Mouse (Mus musculus): ENCODE results near the gene Cd164. TPM values are rescaled to one million over a fixed set of nuclear protein-coding genes. Genes with fewer than 3 reads are reported as not detected.

Cd164 gene
- polyA plus RNA-seq, 1 experiment from 2014 or later: 171 TPM

DNA sequence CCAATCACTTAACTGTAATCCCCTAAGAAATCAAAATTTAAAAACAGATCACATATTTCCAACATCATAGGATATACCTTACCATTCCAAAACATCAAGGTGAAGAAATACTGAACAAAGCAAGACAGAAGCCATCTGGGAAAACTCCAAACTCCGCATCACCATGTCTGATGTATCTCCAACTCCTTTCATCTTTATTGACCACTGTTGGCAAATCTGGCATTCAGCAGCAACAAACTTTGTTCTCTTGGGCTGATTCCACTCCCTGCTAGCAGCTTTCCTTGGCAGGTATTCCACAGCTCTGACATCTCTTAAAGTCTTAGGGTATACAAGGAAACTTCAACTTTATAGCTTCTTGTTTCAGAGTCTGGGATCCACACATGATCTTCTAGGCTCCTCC is 39.2 kb downstream of the Cd164 start:
- Histone ChIP-seq H3K9me3 (ENCODE audit: control insufficient read depth, low read length) (peaks cover 2% of the 10 kb centered on the region; the same call in 1 of the 2 replicates), H3K36me3 (ENCODE audit: control insufficient read depth, insufficient read depth, low read length) (no peaks in the 10 kb centered on the region), H3K9ac (ENCODE audit: low read length) (no peak overlapping the region), H3K4me3 (ENCODE audit: low read depth, low read length) (no peak overlapping the region), H3K4me1 (ENCODE audit: control insufficient read depth, insufficient read depth, low read length) (peaks cover 3% of the 10 kb centered on the region; the same call in 1 of the 2 replicates), H3K27me3 (ENCODE audit: control insufficient read depth, insufficient read depth, low read length) (no peaks in the 10 kb centered on the region), H3K27ac (replicated peaks; ENCODE audit: low read depth, low read length) (no peak overlapping the region), H3K4me2 (ENCODE audit: low read depth, severe bottlenecking) (no peak overlapping the region)
- ATAC-seq (ENCODE audit: insufficient number of reproducible peaks, low FRiP score, low TSS enrichment, low read depth): no peak
- WGBS: 100% methylated on average over 1 of the region's 1 CpGs
- DNase-seq (ENCODE audit: low spot score): no peak

DNA sequence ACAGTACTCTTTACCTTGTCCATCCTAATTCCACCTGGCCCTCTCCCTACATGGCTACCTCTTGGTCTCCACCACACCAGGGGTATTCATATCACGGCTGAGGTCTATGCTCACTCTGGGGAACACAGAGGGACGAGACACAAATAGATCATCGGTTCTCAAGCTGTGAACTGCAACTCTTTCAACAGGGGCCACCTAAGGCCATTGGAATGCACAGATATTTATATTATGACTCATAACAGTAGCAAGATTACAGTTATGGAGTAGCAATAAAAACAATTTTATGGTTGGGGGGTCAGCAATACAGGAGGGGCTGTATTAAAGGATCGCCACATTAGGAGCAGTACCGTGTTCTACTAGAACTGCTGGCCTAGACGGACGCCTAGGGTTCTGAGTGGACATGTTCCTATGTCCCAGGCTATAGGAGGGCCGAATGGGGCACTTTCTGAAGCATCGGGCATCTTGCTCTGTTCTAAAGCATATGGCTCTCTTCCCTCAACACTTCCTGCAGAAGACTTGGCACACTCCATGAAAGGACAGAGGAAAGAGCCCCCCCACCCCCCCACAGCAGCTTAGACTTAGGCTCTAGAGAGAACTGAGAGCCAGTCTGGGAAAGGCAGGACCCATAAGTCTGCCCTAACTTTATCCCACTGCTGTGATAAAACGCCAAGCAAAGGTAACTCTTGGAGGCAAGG is 42.6 kb downstream of the Cd164 start:
- H3K9ac ChIP-seq (ENCODE audit: low read length): no peak overlapping the region
- H3K9me3 ChIP-seq (ENCODE audit: control insufficient read depth, low read length): peaks cover 2% of the 10 kb centered on the region; the same call in 1 of the 2 replicates
- H3K27me3 ChIP-seq (ENCODE audit: control insufficient read depth, insufficient read depth, low read length): no peaks in the 10 kb centered on the region
- no peak for DNase-seq (ENCODE audit: low spot score)
- 93% methylated on average over 10 of the region's 10 CpGs for WGBS
- no peaks in the 10 kb centered on the region for H3K4me1 ChIP-seq (ENCODE audit: control insufficient read depth, insufficient read depth, low read length)
- no peak overlapping the region for H3K4me2 ChIP-seq (ENCODE audit: low read depth, severe bottlenecking)
- no peak for ATAC-seq (ENCODE audit: insufficient number of reproducible peaks, low FRiP score, low TSS enrichment, low read depth)
- H3K27ac ChIP-seq (replicated peaks; ENCODE audit: low read depth, low read length): no peak overlapping the region
- H3K4me3 ChIP-seq (ENCODE audit: low read depth, low read length): no peak overlapping the region
- H3K36me3 ChIP-seq (ENCODE audit: control insufficient read depth, insufficient read depth, low read length): no peaks in the 10 kb centered on the region

DNA sequence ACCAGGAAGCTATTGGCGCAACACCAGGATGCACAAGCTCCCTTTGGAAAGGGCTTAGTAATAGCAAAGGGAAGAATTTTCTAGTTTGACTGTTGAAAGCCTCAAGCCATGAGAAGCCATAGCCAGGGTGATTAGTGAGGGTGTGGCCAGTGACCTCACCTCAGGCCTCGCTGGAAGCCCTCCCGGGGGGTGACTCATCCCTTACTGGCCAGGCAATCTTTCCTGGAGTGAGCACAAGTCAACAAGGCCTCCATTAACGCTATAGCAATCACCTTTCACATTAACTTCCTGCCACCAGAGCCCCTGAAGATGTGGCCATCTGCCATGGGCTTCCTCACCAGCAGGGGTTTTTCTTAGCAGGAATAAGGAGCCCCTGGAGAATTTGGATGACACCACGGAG is 45.9 kb downstream of the Cd164 start:
- no peak overlapping the region for H3K4me2 ChIP-seq (ENCODE audit: low read depth, severe bottlenecking)
- H3K4me1 ChIP-seq (ENCODE audit: control insufficient read depth, insufficient read depth, low read length): no peaks in the 10 kb centered on the region
- no peak overlapping the region for H3K4me3 ChIP-seq (ENCODE audit: low read depth, low read length)
- no peaks in the 10 kb centered on the region; the same call in 1 of the 2 replicates for H3K9me3 ChIP-seq (ENCODE audit: control insufficient read depth, low read length)
- ATAC-seq (ENCODE audit: insufficient number of reproducible peaks, low FRiP score, low TSS enrichment, low read depth) (no peak), DNase-seq (ENCODE audit: low spot score) (no peak)
- no peaks in the 10 kb centered on the region for H3K36me3 ChIP-seq (ENCODE audit: control insufficient read depth, insufficient read depth, low read length)
- H3K9ac ChIP-seq (ENCODE audit: low read length): no peak overlapping the region
- no peak overlapping the region for H3K27ac ChIP-seq (replicated peaks; ENCODE audit: low read depth, low read length)
- H3K27me3 ChIP-seq (ENCODE audit: control insufficient read depth, insufficient read depth, low read length): no peaks in the 10 kb centered on the region
- 25% methylated on average over 5 of the region's 5 CpGs for WGBS

DNA sequence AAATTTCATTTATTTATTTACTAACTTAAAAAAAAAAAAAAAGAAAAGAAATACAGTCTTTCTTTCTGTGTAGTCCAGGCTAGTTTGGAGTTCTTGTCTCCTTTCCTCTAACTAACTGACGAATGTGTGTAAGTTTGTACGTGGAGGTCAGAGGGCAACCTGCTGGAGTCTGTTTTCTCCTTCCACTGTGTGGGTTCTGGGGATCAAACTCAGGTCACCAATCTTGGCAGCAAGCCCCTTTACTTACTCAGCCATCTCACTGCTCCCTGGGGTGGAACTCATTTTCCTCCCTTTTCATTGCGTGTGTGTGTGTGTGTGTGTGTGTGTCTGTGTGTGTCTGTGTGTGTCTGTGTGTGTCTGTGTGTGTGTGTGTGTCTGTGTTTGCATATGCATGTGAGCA is 49.1 kb downstream of the Cd164 start:
- H3K9ac ChIP-seq (ENCODE audit: low read length): no peak overlapping the region
- H3K4me2 ChIP-seq (ENCODE audit: low read depth, severe bottlenecking): no peak overlapping the region
- H3K9me3 ChIP-seq (ENCODE audit: control insufficient read depth, low read length): no peaks in the 10 kb centered on the region
- DNase-seq (ENCODE audit: low spot score) (no peak), ATAC-seq (ENCODE audit: insufficient number of reproducible peaks, low FRiP score, low TSS enrichment, low read depth) (no peak)
- H3K36me3 ChIP-seq (ENCODE audit: control insufficient read depth, insufficient read depth, low read length): no peaks in the 10 kb centered on the region
- H3K4me3 ChIP-seq (ENCODE audit: low read depth, low read length): no peak overlapping the region
- 33% methylated on average over 3 of the region's 3 CpGs for WGBS
- H3K27me3 ChIP-seq (ENCODE audit: control insufficient read depth, insufficient read depth, low read length): no peaks in the 10 kb centered on the region
- no peak overlapping the region for H3K27ac ChIP-seq (replicated peaks; ENCODE audit: low read depth, low read length)
- H3K4me1 ChIP-seq (ENCODE audit: control insufficient read depth, insufficient read depth, low read length): no peaks in the 10 kb centered on the region

DNA sequence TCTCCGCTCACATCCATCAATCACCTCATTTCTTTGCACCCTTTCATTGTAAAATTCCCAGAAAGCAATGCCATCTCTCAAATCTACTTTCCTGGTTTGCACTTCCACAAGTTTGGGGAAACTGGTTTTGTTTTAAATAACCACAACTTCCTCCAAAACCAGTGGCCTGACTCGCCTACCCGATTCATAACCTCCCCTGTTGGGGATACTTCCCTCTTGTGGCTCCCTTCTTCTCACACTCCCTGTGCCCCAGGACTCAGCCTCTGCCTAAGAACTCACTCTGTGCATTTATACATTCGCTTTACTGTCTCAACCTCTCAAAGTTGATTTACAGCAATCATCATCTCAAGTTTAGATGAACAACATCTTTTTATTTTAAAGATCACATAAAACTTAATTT is 51.9 kb downstream of the Cd164 start:
- WGBS: 83% methylated on average over 4 of the region's 4 CpGs
- H3K4me2 ChIP-seq (ENCODE audit: low read depth, severe bottlenecking): no peak overlapping the region
- no peak overlapping the region for H3K27ac ChIP-seq (replicated peaks; ENCODE audit: low read depth, low read length)
- no peaks in the 10 kb centered on the region for H3K4me1 ChIP-seq (ENCODE audit: control insufficient read depth, insufficient read depth, low read length)
- no peaks in the 10 kb centered on the region for H3K27me3 ChIP-seq (ENCODE audit: control insufficient read depth, insufficient read depth, low read length)
- no peak overlapping the region for H3K4me3 ChIP-seq (ENCODE audit: low read depth, low read length)
- ATAC-seq (ENCODE audit: insufficient number of reproducible peaks, low FRiP score, low TSS enrichment, low read depth): no peak
- no peaks in the 10 kb centered on the region for H3K36me3 ChIP-seq (ENCODE audit: control insufficient read depth, insufficient read depth, low read length)
- H3K9me3 ChIP-seq (ENCODE audit: control insufficient read depth, low read length): no peaks in the 10 kb centered on the region
- DNase-seq (ENCODE audit: low spot score): no peak
- H3K9ac ChIP-seq (ENCODE audit: low read length): no peak overlapping the region

DNA sequence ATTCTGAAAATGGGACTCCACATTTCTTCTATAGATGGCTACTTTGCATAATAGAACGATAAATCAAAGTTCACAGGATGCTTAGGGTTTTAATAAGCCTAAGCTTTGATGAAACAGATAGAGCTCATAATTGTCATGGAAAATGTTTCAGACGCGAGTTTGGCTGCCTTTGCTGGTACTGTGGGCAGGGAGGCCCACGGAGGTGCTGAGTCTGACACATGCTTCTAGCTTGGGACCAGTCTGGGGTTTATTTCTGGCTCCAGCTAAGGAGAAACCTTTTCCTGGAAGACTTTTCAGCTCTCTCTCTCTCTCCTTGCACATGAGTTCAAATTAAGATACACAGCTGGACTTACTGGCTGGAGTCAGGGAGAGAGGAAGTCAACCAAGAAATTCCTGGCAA is 53.1 kb downstream of the Cd164 start:
- H3K4me3 ChIP-seq (ENCODE audit: low read depth, low read length): no peak overlapping the region
- ATAC-seq (ENCODE audit: insufficient number of reproducible peaks, low FRiP score, low TSS enrichment, low read depth) (no peak), DNase-seq (ENCODE audit: low spot score) (no peak)
- H3K27me3 ChIP-seq (ENCODE audit: control insufficient read depth, insufficient read depth, low read length): no peaks in the 10 kb centered on the region
- H3K4me1 ChIP-seq (ENCODE audit: control insufficient read depth, insufficient read depth, low read length): no peaks in the 10 kb centered on the region
- WGBS: 83% methylated on average over 4 of the region's 4 CpGs
- H3K36me3 ChIP-seq (ENCODE audit: control insufficient read depth, insufficient read depth, low read length): no peaks in the 10 kb centered on the region
- no peak overlapping the region for H3K27ac ChIP-seq (replicated peaks; ENCODE audit: low read depth, low read length)
- H3K9ac ChIP-seq (ENCODE audit: low read length): no peak overlapping the region
- H3K4me2 ChIP-seq (ENCODE audit: low read depth, severe bottlenecking): no peak overlapping the region
- H3K9me3 ChIP-seq (ENCODE audit: control insufficient read depth, low read length): no peaks in the 10 kb centered on the region

DNA sequence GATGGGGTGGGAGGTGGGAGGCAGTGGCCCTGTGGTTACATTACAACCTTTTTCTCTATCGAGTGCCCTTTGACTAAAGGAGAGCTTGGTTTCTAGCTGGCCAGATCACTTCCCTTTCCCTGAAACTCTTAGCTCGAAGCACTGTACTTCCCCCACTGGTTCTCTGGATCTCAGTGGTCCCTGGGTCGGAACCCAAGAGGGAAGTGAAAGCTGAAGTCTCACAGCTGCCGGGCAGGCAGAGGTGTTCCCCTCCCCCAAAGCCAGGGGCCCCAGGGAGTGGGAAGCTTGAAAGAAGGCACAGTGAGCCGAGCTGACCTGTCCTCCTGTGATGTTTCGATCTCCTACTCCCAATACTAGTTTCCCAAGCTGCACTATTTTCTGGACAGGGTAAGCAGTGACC is 54.0 kb downstream of the Cd164 start:
- Histone ChIP-seq H3K27ac (replicated peaks; ENCODE audit: low read depth, low read length) (no peak overlapping the region), H3K9me3 (ENCODE audit: control insufficient read depth, low read length) (no peaks in the 10 kb centered on the region), H3K4me2 (ENCODE audit: low read depth, severe bottlenecking) (no peak overlapping the region), H3K27me3 (ENCODE audit: control insufficient read depth, insufficient read depth, low read length) (no peaks in the 10 kb centered on the region), H3K9ac (ENCODE audit: low read length) (no peak overlapping the region), H3K4me3 (ENCODE audit: low read depth, low read length) (no peak overlapping the region), H3K4me1 (ENCODE audit: control insufficient read depth, insufficient read depth, low read length) (no peaks in the 10 kb centered on the region), H3K36me3 (ENCODE audit: control insufficient read depth, insufficient read depth, low read length) (no peaks in the 10 kb centered on the region)
- no peak for DNase-seq (ENCODE audit: low spot score)
- no peak for ATAC-seq (ENCODE audit: insufficient number of reproducible peaks, low FRiP score, low TSS enrichment, low read depth)
- WGBS: 12% methylated on average over 6 of the region's 6 CpGs

DNA sequence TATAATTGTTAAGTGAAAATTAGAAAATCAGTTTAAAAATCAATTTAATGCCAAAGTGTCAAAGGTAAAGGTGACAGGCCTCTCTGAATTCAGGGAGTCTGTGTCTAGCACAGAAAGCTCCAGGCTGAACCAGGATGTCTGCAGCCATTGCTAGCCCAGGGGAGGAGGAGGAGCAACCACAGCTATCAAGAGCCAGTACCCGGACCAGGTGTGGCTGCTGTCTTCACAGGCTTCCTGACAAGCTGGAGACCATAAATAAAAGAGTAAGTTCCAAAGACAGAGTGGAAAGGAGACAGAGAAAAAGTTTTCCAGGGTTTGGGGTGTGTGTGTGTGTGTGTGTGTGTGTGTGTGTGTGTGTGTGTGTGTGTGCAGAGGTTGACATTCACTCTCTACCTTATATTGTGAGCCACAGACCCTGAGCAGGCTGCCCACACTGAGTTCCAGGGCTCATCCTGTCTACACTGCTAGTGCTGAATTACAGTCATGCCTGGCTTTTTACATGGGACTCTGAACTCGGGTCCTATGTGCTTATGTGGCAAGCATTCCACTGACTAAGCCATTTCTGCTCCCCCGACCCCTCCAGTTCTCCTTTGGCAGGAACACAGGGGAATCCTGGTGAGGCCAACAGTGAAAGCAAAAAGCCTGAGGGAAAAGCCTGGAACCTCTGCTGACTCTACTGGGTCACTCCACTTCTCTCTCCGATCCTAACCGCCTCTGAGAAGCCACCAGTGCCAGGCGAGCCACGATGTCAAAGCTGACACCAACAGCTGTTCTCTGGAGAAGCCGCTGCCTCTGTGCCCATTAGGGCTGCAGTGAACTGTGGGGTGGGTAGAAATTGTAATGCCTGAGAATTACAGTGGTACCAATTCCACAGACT is 56.5 kb downstream of the Cd164 start:
- Histone ChIP-seq H3K36me3 (ENCODE audit: control insufficient read depth, insufficient read depth, low read length) (no peaks in the 10 kb centered on the region), H3K4me3 (ENCODE audit: low read depth, low read length) (no peak overlapping the region), H3K27ac (replicated peaks; ENCODE audit: low read depth, low read length) (no peak overlapping the region), H3K9me3 (ENCODE audit: control insufficient read depth, low read length) (no peaks in the 10 kb centered on the region), H3K9ac (ENCODE audit: low read length) (no peak overlapping the region), H3K4me2 (ENCODE audit: low read depth, severe bottlenecking) (no peak overlapping the region), H3K27me3 (ENCODE audit: control insufficient read depth, insufficient read depth, low read length) (no peaks in the 10 kb centered on the region), H3K4me1 (ENCODE audit: control insufficient read depth, insufficient read depth, low read length) (no peaks in the 10 kb centered on the region)
- DNase-seq (ENCODE audit: low spot score): no peak
- 65% methylated on average over 8 of the region's 8 CpGs for WGBS
- ATAC-seq (ENCODE audit: insufficient number of reproducible peaks, low FRiP score, low TSS enrichment, low read depth): no peak
